Mouse (Mus musculus): ENCODE measurements around the gene Cypt15. TPM values are rescaled to one million over a fixed set of nuclear protein-coding genes. Genes with fewer than 3 reads are reported as not detected.
"Not testable (repeated sequence)": the region's sequence is repeated elsewhere in the genome, so short reads cannot be mapped to it uniquely, and the experiment has no call there.

Cypt15 gene
- not detected in 2 replicates for polyA plus RNA-seq (2015; fragmentation: Nextera tagmentation; extraction: Ambion mirVana)

DNA sequence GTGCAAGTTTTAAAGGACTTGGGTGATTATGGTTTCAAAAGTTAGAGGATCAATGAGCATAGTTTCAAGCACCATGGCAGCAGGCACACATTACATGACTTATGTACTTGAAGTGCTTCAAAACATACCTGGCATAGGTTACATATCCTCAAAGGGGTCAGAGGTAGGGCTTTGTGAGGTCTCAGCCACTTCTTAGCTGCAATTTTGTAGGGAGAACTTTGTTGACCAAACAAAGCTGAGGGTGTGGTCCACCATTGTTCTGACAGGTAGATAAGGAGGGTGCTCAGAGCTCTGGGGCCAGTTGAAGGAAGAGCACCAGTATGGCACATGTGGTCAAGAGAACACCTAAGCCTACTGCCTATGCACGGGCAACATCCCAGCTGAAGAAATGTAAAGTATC, at the start of gene Cypt15:
Gene Cypt15, plus strand, starts transcription at position 301 of the 400 bp plus-strand sequence.
- not testable (repeated sequence) for H3K9me3 ChIP-seq; ATAC-seq (ENCODE audit: low FRiP score); H3K4me1 ChIP-seq (replicated peaks); H3K27me3 ChIP-seq; H3K9ac ChIP-seq; H3K27ac ChIP-seq; H3K4me2 ChIP-seq; H3K36me3 ChIP-seq; H3K4me3 ChIP-seq
- WGBS: 94% methylated on average over 1 of the region's 1 CpGs

DNA sequence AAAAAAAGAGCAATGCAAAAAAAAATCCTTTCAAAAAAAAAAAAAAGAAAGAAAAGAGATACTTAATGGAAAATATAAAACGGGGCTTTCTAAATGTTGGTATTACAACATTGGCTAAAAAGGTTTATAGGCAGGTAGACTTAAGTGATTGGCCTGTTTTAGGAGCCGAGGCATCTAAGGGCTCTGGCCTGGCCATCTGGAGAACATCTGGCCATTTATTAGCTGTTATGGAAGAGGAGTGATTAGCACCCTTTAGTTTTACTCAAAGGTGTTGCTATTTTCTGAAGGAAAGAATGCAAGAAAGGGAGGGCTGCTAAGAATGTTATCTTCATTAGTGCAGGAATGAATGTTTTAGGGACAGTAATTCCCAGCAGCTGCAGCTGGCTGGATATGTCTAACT, 24.9 kb downstream of the Cypt15 start:
- H3K27ac ChIP-seq: no peak overlapping the region
- no peak overlapping the region for H3K4me2 ChIP-seq
- ATAC-seq (ENCODE audit: low FRiP score): no peak
- no peak overlapping the region for H3K9ac ChIP-seq
- H3K9me3 ChIP-seq: no peaks in the 10 kb centered on the region
- 92% methylated on average over 2 of the region's 2 CpGs for WGBS
- H3K4me1 ChIP-seq (replicated peaks): no peaks in the 10 kb centered on the region
- H3K36me3 ChIP-seq: no peaks in the 10 kb centered on the region
- H3K27me3 ChIP-seq: no peaks in the 10 kb centered on the region
- H3K4me3 ChIP-seq: no peak overlapping the region

DNA sequence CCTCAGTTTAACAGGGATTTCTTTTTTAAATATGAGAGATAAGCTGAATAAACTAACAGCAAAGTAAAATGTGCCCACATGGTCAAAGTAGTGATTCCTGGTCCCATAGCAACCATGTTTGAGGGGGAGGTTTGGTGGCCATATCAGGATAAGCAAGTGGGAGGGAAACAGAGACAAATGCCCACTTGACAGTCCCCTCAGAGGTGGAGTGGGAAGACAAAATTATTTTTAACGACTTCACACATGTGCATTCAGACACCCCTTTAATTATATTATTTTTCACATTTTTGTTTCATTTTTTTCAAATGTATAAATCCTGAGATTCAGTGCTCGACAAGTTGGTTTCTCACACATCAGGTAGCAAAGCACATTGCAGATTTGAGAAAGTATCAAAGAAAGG, 32.8 kb downstream of the Cypt15 start:
- Histone ChIP-seq H3K4me3 (no peak overlapping the region), H3K36me3 (no peaks in the 10 kb centered on the region), H3K4me2 (no peak overlapping the region), H3K9me3 (no peaks in the 10 kb centered on the region), H3K27ac (no peak overlapping the region), H3K9ac (no peak overlapping the region), H3K27me3 (no peaks in the 10 kb centered on the region), H3K4me1 (replicated peaks) (no peaks in the 10 kb centered on the region)
- no peak for ATAC-seq (ENCODE audit: low FRiP score)
- WGBS: 66% methylated on average over 2 of the region's 2 CpGs

DNA sequence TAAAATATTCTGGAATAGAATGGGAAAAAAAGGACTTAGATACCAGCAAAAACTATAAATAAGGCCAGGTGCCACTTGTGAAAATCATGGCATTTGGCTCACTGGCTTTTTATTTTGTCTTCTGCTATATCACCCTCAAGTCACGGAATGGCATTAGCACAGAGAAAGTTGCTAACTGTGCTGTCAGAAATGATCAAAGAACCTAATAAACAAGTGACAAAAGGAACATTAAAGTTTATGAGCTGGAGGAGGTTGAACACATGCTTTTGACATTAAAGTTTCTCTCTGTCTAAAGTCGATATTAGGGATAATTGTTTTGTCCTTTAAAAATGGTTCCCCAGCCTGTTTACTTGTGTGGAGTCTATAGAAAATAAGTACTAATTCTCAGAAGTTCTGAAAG, 37.7 kb downstream of the Cypt15 start:
- Histone ChIP-seq H3K4me1 (replicated peaks) (no peaks in the 10 kb centered on the region), H3K27me3 (no peaks in the 10 kb centered on the region)
- ATAC-seq (ENCODE audit: low FRiP score): no peak

More for the DNA sequence above, 37.7 kb downstream of the Cypt15 start:
- Histone ChIP-seq H3K36me3 (no peaks in the 10 kb centered on the region), H3K9ac (no peak overlapping the region), H3K9me3 (no peaks in the 10 kb centered on the region), H3K27ac (no peak overlapping the region), H3K4me3 (no peak overlapping the region), H3K4me2 (no peak overlapping the region)
- WGBS: 60% methylated on average over 2 of the region's 2 CpGs
